ENCODE assay signal across 16 mouse cellular contexts in genomic region chr3:136780321-136780720, GRCm38 (mm10).
"Had no signal": no experiment of that assay in that cellular context is flagged by ENCODE, and none has a peak within 500 bp of the region (broad histone marks: within the 10 kb centered on the region; RNA-seq: fewer than 3 reads in every experiment).

No protein-coding gene starts in this region.

- H3K9me3 ChIP-seq: limb, embryonic 10.5 days; liver, embryonic 15.5 days; megakaryocyte, embryonic 14.5 days; midbrain, embryonic 15.5 days; neural tube, embryonic 12.5 days had no signal

- H3K9ac ChIP-seq: liver, embryonic 15.5 days; lung, embryonic 14.5 days; midbrain, embryonic 15.5 days; neural tube, embryonic 12.5 days had no signal

- H3K36me3 ChIP-seq: limb, embryonic 10.5 days; liver, embryonic 15.5 days; midbrain, embryonic 15.5 days; neural tube, embryonic 12.5 days had no signal

- H3K4me3 ChIP-seq: left cerebral cortex, adult 2 months; limb, embryonic 10.5 days; liver, embryonic 15.5 days; megakaryocyte, embryonic 14.5 days; midbrain, embryonic 15.5 days; neural tube, embryonic 12.5 days had no signal

- H3K27me3 ChIP-seq: liver, embryonic 15.5 days; megakaryocyte, embryonic 14.5 days; midbrain, embryonic 15.5 days; neural tube, embryonic 12.5 days had no signal

- DNase-seq: kidney, adult 8-10 months; kidney, postnatal 4 days; lung, embryonic 14.5 days; lung, postnatal 10 days; thymus, adult 2 months; thymus, postnatal 36 days had no signal

- H3K4me2 ChIP-seq: liver, embryonic 11.5 days; liver, embryonic 15.5 days; lung, embryonic 14.5 days; midbrain, embryonic 11.5 days; midbrain, embryonic 15.5 days; neural tube, embryonic 12.5 days had no signal

- H3K4me1 ChIP-seq: limb, embryonic 10.5 days; liver, embryonic 15.5 days; neural tube, embryonic 12.5 days had no signal

- H3K27ac ChIP-seq: kidney, postnatal 0 days; left cerebral cortex, adult 2 months; limb, embryonic 10.5 days; liver, embryonic 15.5 days; macrophage; midbrain, embryonic 15.5 days; neural tube, embryonic 12.5 days had no signal

- ATAC-seq: midbrain, embryonic 15.5 days had no signal
